Mouse (Mus musculus) cerebral cortex, adult 2 months (tissue): Measurements from ENCODE around the gene Fam169b.

Experiments used
- WGBS: fragments of 180-500 bp; shearing (Covaris S2); methylation state at CpG from one replicate; pipeline ENCODE4 v1.1.7; 2018; 5-methylcytosine and 5-hydroxymethylcytosine counted together

The Fam169b gene

GRCm38 (mm10) chr7:68318979-68319378 is 45.3 kb downstream of the Fam169b start:
- WGBS: 73% methylated on average over 6 of the region's 6 CpGs

GRCm38 (mm10) chr7:68320078-68320810 is 46.6 kb downstream of the Fam169b start:
- 44% methylated on average over 14 of the region's 14 CpGs for WGBS

- 91% methylated on average over 6 of the region's 6 CpGs for WGBS
Observed at GRCm38 (mm10) chr7:68323051-68323450, 49.4 kb downstream of the Fam169b start.

GRCm38 (mm10) chr7:68326190-68326722 is 52.6 kb downstream of the Fam169b start:
- WGBS: 80% methylated on average over 7 of the region's 7 CpGs

- 82% methylated on average over 9 of the region's 9 CpGs for WGBS
Observed at GRCm38 (mm10) chr7:68329000-68329399, 55.4 kb downstream of the Fam169b start.

GRCm38 (mm10) chr7:68332799-68333198 is 59.2 kb downstream of the Fam169b start:
- 50% methylated on average over 6 of the region's 6 CpGs for WGBS

- 78% methylated on average over 8 of the region's 8 CpGs for WGBS
Observed at GRCm38 (mm10) chr7:68337080-68337781, 63.6 kb downstream of the Fam169b start.

- 34% methylated on average over 6 of the region's 6 CpGs for WGBS
Observed at GRCm38 (mm10) chr7:68338680-68339079, 65.0 kb downstream of the Fam169b start.

GRCm38 (mm10) chr7:68344561-68344960 is 70.9 kb downstream of the Fam169b start:
- WGBS: 70% methylated on average over 5 of the region's 5 CpGs

GRCm38 (mm10) chr7:68345963-68346362 is 72.3 kb downstream of the Fam169b start:
- 65% methylated on average over 10 of the region's 10 CpGs for WGBS

GRCm38 (mm10) chr7:68355325-68356076 is 81.9 kb downstream of the Fam169b start:
- 82% methylated on average over 11 of the region's 11 CpGs for WGBS

GRCm38 (mm10) chr7:68357407-68357806 is 83.8 kb downstream of the Fam169b start:
- WGBS: 15% methylated on average over 7 of the region's 7 CpGs

GRCm38 (mm10) chr7:68362609-68363008 is 89.0 kb downstream of the Fam169b start:
- WGBS: 79% methylated on average over 7 of the region's 7 CpGs

GRCm38 (mm10) chr7:68365711-68366110 is 92.1 kb downstream of the Fam169b start:
- WGBS: 61% methylated on average over 9 of the region's 9 CpGs

GRCm38 (mm10) chr7:68368948-68369347 is 95.3 kb downstream of the Fam169b start:
- WGBS: 87% methylated on average over 12 of the region's 12 CpGs

GRCm38 (mm10) chr7:68369694-68370093 is 96.1 kb downstream of the Fam169b start:
- under 1% methylated on average over 12 of the region's 13 CpGs for WGBS

- 12% methylated on average over 16 of the region's 16 CpGs for WGBS
Observed at GRCm38 (mm10) chr7:68374109-68374857, 100.6 kb downstream of the Fam169b start.

- WGBS: 54% methylated on average over 9 of the region's 9 CpGs
Observed at GRCm38 (mm10) chr7:68382187-68382586, 108.5 kb downstream of the Fam169b start.

GRCm38 (mm10) chr7:68386767-68387166 is 113.1 kb downstream of the Fam169b start:
- 77% methylated on average over 3 of the region's 3 CpGs for WGBS

GRCm38 (mm10) chr7:68395707-68396333 is 122.2 kb downstream of the Fam169b start:
- 79% methylated on average over 6 of the region's 6 CpGs for WGBS

- WGBS: 56% methylated on average over 7 of the region's 7 CpGs
Observed at GRCm38 (mm10) chr7:68400516-68400915, 126.9 kb downstream of the Fam169b start.
